Mouse (Mus musculus) embryo, embryonic 10.5 days (tissue): ENCODE measurements around the gene Sik2.

Experiments used
- DNase-seq: peaks from one replicate; pipeline ENCODE4 v3.0.0-alpha.2; 2015; ENCODE audit warnings: low spot score

Sik2 gene

DNA sequence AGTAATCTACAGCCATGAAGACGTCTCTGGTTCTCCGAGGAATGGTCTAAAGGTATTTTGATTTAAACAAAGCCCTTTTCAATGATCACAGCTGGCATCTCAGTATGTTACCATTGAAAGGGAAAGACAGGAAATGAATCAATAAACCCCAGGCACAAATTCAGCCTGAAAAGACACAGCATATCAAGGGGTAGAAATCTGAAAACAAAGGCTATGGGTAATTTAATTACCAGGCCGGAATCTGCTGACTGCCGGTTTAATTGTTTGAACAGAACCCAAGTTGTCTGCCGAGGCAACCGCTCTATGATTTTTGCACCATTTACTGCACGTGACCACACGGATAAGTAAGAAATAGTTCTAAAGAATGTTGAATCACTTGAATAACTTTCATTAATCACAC is 22.8 kb downstream of the Sik2 start:
- peak; percentile 52 for DNase-seq

DNA sequence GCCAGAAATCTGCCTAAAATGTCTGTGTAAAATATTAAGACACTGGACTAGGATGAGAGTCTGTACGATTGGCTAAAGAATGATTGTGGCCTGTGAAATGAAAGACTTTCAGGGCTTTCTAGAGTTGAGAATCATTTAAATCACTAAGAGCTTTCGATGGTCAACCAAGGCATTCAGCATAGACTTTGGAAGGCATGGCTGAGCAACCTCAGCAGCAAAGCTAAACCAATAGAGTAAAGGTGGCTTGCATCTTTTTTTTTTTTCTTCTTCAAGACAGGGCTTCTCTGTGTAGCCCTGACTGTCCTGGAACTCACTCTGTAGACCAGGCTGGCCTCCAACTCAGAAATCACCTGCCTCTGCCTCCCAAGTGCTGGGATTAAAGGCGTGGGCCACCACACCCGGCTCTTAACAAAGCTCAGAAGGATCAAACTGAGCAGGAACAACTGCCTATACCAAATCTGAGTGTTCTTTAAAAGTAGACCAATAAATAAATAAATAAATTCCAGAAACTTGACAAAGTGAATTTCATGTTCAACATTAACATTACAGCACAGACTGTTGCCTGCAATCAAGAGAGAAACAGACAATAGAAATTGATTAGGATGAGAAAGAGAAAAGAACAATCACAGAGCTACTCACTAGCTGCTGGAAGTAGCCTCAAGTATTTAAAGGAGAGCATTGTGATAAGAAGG is 27.2 kb downstream of the Sik2 start:
- DNase-seq: no peak

DNA sequence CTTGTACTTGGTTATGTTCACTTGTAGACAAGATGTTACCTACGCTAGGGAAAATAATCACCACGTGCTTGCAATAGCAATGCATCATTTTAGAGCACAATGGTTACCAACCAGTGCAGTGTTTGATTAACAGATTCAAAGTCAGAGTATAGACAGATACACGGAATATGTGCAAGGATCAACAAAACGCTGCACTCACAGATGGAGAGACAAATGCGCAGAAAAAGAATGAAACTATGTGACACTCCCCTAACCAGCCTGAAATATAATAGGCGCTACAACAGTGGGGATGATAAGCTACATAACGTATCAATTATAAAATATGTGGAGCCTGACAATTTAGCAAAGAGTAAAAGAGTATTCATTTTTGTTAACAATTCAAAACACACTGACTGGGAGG is 34.2 kb downstream of the Sik2 start:
- DNase-seq: no peak

DNA sequence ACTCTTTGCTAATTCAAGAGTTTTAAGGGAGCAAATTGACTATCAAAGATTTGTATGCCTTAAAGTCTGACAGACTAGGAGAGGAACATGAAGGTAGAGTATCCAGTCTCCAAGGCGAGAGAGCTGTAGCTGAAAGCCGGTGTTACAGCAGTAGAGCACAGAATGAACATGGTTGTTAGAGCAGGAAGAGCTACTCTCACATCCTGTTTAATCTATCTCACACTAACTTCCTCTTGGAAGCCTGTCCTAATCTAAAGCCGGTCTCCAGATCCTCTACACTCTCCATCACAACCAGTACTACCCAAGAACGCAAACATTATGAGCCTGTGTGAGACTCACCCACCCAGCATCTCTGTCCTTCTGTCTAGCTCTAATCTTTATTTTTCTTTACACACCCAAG is 38.5 kb downstream of the Sik2 start:
- DNase-seq: no peak

DNA sequence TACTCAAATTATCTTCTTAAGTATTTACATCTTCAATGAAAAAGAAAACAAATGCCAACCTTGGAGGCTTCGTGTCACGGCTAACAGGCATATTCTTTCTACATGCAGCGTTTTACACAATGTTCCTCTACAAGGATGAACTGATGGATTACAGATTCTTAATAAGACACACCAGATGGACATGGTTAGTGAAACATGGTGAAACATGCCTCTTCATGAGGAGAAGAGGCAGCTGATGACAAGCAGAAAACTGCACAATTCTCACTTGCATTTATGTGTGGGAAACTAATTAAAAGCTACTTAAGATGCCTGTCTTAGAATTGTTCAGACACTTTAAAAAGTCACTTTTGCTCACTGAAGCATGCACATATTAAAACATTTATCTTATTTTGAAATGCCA is 39.6 kb downstream of the Sik2 start:
- DNase-seq: no peak

DNA sequence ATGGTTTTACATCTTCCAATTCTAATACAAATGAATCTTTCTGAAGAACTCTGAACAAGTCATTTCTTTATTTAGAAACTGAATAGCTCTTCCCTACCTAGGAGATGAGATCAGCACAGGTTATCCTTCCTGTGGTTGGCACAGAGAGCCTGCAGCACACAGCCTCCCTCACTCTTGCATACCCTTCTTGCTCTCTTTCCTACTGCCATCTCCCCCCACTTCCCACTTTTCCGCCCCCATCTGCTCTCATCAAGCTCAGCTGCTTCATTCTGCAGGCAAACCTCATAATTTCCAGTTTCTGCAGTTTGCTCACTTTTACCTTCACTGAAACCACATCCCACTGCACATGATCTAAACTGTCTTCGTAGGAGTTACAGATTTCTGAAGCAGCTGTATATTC is 42.6 kb downstream of the Sik2 start:
- no peak for DNase-seq

DNA sequence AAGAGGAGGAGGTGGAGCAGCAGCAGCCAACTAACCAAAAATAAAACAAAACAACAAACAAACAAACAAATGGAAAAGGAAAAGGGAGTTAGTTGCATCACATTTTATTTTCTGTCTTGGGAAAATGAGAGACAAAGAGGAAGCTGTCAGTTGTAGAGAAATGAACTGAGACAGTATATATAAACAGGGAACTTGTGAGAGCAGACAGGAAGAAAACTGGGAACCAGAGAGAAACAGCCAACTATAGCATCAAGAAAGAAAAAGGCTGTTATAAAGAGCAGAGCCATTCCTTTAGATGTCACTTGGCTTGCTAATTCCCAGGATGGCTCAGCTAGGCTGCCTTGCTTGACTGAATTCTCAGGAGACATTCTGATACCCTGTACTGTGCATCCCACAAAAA is 43.5 kb downstream of the Sik2 start:
- no peak for DNase-seq

DNA sequence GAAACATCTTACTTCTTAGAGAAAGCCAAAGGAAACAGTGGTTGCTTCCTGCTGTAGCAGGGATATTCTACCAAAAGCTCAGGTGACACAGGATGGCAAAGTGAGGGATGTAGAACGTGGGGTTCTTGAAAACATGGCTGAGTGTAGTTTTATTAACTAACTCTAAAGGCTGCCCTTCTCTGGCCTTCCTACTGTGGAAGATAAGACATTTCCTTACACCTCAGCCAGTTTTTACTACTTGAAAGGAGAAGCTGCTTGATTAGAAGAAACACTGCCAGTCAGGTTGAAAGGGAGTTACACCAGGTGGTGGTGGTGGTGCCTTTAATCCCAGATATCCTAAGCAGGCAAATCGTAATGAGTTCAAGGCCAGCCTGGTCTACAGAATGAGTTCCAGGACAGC is 44.0 kb downstream of the Sik2 start:
- no peak for DNase-seq

DNA sequence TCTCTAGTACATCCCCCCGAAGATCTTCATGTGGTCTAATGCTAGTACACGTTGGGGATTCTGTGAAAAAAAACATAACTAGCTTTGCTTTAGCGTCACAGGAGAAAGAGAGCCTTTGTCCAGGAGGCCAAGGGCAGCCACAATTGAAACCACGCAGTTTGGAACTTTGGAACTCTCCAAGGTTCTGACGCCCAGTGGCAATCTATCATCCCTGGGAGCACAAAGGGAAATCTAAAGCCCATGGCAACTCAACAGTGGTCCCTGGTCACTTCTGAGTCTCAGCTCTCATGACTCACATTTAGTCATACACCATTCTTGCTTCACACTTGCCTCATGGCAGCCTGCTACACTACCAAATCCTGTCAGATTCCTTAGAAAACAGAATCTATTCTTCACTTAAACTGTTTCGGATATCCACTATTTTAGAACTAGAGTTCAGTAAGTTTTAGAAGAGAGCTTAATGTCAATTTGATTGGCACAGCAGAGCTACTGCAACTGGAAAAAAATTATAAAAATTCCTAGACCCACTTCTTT is 50.9 kb downstream of the Sik2 start:
- peak; percentile 68 for DNase-seq

DNA sequence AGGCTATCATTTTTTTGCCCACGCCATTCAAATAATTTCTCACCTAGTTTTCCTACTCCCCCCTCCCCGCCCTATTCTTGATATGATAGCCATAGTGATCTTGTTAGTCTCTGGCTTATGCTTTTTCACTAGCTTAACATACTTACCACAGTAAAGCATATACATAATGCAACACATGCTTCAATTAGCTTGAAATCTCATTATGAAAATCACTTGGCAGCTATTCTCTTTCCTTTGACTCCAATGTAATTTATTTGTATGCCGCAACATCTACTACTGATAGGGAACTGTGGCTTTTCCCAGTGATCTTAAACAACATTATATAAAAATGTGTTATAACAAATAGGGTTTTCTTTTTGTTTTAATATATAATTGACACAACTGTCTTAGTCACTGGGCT is 53.7 kb downstream of the Sik2 start:
- DNase-seq: no peak

DNA sequence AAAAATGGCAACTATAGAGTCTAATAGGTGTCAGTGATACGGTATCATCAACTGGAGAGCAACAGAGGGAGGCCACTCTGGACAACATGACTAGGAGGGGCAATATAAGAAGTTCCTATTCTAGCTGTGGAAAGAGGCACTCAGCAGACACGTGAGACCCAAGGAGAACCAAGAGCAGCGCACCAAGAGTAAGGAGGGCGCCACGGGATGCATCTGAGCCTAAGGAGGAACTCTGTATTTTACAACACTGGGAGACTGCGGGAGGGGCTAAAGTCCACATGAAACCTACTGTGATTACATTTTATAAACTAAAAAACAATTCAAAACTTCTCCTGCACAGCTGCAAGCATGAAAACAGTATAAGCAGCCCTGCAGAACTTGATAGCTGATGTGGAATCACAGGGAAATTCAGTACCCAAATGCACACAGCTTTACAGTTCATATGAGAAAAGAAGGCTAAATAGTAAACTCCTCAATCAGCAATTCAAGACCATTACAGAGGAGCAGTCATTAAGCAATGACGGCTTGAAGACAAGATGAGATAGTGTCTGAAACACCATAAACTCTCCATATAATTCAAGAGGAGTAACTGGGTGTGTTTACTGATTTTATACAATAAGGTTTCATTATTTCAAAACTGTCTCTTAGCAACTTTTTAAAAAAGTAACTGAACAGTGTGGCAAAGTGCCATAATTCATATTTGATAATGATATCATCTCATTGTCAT is 60.6 kb downstream of the Sik2 start:
- no peak for DNase-seq

DNA sequence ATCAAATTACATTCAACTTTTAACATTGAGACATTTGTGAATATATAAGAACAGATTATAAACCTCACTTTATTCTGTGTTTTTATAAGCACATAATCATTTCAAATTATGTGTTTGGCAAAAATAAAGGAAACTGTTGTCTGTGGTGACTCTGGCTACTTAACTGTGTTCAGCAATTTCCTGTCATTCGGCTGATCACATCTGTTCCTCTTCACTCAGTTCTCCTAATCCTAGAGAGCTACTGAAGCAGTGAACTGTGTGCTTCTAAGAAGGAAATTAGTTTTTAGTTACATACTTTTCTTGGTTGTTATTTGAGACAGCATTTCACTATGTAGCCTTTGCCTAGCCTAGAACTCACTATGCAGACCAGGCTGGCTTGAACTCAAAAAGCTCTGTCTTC is 62.5 kb downstream of the Sik2 start:
- DNase-seq: no peak

DNA sequence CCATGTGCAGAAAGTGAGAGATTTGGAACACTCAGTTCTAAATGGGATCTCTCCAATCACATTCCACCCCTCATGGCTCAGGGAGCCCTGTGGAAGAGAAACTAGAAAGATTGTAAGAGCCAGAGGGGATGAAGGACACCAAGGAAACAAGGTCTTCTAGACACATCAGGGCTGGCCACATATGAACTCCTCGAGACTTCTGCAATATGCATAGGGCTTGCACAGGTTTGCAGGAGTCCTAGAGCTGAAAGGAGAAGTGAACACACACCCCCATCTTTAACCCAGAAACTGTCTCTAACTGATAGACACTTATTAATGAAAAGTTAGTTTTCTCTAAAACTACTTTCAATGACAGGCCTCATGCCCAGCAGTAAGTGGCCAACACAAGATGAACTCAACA is 64.0 kb downstream of the Sik2 start:
- no peak for DNase-seq

DNA sequence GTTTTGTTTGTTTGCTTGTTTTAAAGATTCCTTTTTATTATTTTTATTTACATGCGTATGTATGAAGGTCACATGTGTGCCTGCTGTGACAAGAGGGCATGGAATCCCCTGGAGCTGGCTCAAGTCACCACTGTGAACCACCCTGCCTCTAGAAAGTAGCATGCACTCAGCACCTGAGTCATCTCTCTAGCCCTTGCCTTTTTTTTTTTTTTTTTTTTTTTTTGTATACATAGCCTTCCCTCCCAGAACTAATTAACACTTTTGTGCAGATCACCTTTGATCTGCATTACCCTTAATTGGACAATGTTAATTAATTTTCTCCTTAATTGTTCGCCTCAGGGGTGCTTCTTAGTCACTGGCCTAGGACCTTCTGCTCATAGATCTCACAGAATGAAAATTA is 66.2 kb downstream of the Sik2 start:
- DNase-seq: no peak

DNA sequence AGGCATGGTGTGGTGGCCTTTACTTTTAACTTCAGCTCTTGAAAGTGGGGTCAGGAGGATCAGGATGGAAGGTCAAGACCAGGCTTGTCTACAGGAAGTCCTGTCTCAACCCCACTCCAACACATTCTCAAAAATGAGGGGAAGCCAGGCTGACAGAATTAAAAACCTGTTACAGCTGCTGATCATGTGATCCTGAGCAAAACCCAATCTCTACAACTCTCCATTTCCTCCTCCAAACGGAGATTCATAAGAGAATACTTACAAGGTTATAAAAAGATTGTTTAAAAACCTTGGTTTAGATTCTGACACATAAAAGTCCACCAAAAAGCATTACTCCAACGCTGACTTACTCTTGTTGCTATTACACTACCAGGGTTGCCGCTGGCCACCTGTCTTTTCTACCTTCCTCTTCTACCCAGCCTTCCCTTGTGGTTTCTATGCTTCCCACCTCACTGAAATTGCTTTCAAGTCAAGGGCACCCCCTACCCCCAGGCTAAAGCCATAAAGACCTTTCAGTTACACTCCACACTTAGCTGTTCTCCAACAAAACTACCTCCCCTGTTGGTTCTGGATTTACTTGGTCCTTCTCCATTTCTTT is 67.0 kb downstream of the Sik2 start:
- no peak for DNase-seq

DNA sequence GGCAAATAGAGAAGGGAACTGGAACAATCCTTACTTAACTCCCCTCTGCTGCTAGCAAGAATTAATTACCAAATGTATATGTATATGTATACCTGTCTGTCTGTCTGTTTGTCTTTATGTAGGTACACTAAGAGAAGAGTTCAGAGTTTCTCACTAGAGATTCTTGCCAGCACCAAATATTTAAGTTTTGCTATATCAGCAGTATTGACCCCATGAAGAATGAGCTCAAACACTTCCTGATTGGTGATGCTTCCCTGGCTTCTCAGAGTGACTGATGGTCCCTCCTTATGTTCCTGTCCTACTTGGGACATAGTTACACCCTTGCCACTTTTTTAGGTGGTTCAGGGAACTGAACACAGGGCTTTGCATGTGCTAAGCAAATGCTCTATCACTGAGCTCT is 78.9 kb downstream of the Sik2 start:
- DNase-seq: no peak

DNA sequence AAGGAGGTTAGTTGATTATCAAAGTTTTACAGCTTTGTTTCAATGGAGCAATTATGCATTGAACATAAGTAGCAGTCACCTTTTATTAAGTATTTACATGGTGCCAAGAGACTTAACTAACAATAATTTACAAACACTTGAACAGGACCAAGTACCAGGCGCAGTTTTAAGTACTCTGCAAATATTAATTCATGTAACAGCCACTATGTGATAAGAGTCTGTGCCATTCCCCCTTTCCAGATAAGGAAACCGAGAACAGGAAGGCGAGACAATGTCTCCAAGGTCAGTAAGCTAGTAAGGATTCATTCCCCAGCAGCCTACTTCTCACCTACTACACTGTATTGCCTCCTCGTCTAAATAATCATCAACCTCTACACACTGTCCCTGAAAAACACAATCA is 83.1 kb downstream of the Sik2 start:
- no peak for DNase-seq

DNA sequence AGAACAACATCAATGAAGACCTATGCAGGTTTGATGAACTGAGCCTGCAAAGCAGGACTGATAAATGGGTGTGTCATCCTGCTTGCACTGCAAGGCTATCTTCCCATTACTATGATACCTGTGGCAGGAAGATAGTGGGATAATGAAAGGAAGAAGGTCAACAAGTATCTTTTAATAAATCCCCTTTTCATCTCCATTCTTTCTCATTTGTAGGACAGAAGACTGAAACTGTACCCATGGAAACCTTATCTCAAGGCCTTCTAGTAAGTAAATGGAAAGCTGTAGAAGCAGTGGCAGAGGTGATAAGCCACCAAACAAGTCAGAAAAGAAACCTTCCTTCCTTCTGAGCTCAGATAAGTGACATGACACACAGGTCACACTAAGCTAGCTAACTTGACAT is 84.4 kb downstream of the Sik2 start:
- no peak for DNase-seq

DNA sequence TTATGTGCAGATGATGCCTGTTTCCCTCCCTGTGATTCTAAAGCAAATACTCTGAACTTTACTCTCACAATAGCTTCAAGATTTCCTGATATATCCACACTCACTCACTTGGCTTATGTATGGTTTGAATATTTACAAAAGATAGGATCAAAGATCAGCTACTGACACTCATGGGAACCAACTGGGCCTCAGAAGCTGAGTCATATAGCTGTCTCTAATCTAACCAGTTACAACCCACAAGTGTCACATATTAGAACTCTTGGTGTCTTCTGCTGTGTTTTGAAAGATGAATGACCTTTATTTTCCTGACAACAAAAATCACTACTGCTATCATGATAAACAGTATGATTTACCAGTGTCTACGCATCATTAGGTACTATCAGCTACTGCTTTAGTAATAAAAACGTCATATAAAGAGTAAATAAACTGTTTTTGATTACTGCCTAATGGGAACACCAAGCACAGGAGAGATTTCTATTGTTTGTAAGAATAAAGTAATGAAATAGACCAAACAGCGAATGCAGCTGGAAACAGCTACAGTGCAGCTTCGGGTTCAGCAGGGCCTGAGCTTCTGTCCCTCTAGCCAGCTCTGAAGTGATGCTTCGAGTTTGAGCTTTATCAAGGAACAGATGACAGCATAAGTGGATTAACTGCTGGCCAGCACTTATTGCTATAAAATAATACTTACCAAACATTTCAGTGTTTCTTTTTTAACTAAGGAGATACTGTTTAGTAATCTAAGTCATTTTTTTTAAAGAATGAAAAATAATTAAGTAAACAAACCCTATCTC is 86.3 kb downstream of the Sik2 start:
- no peak for DNase-seq

DNA sequence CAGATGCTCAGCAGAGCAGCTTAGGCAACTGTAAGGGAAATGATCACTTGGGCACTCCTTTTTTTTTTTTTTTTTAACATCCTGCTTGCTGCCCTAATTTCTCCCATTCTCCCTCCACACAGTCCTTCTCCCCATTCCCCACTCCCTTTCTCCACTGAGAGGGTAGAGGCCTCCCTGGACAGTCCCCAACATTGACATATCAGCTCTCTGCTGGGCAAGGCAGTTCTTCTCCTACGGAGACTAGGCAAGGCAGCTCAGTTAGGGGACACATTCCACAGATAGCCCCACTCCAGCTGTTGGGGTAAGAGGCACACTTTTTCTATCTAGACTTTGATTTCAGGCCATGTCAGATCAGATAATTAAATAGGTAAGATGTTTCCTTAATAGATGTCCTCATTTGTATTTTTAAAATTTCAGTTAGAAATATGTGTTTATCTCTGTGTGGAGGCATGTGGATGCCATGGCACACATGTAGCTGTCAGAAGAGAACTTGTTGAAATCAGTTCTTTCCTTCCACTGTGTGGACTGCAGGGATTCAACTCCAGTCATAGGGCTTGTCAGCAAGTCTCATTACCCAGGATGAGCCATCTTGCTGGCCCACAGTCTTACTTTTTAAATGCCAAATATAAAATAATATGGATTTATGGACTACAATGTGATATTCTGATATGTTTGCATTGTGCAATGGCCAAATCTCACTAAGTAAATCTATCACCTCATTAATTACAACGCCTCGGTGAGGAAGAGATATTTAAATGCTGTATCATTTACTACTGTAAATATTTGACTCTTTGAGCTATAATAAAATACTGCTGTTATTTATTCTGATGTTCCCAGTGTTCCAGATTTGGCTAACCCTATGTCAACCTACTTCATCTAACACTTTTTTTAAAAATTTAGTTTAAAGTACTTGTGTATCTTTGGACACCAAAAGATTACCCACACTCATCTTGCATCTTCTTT is 87.7 kb downstream of the Sik2 start:
- DNase-seq: no peak

DNA sequence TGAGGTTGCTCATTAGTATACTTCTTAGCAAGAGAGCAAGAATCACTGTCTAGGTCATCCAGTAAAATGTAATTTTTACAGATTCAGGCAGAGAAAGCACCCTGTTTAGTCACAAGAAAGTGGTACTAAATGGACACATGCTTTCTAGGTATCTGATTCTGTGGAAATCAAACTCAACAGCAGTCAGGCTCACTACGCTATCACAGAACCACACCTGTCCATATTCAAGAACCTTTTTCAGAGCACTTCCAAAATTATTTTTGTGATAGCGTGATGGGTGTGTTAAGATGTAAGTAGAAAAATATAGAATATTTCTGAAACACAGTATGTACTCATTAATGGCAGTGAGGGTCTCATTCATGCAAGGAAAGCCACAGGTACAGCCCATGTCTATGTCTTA is 89.3 kb downstream of the Sik2 start:
- no peak for DNase-seq
